Mouse (Mus musculus) C2C12 (cell line): Measurements from ENCODE around the gene Wdr61.

ENCODE experiments used
- CTCF ChIP-seq: IDR thresholded peaks from one replicate; pipeline ENCODE4 v1.5.1; 2011; ENCODE audit not compliant: control insufficient read depth, insufficient read depth, insufficient read length
- FOSL1 ChIP-seq: IDR thresholded peaks from one replicate; pipeline ENCODE4 v1.8.0; 2011; ENCODE audit warnings: mild to moderate bottlenecking, low read length; ENCODE audit not compliant: poor library complexity, insufficient read depth, severe bottlenecking
- MAX ChIP-seq: IDR thresholded peaks from one replicate; pipeline ENCODE4 v1.6.1; 2011; ENCODE audit warnings: mild to moderate bottlenecking, control low read depth

- no peak for TF ChIP-seq CTCF
- no peak for TF ChIP-seq MAX
- TF ChIP-seq FOSL1, result no peak
These were observed 31.7 kb downstream of the Wdr61 start for GRCm38 (mm10) chr9:54702581-54702980.
